In genomic region chr6:29985986-29986385, GRCm38 (mm10) we compare ENCODE assay signal across 7 mouse cellular contexts.
DNase-seq lines count a peak whose midpoint lies in the region; ATAC-seq and TF ChIP-seq lines count a peak whose summit lies in the region.

No protein-coding gene starts in this region.

- no peak overlapping the region for H3K9ac ChIP-seq in liver, embryonic 14.5 days (replicated peaks)
- H3K9ac ChIP-seq in neural tube, embryonic 15.5 days (replicated peaks) = no peak overlapping the region

- no peak for ATAC-seq in liver, embryonic 14.5 days (ENCODE audit: insufficient read depth)
- ATAC-seq in neural tube, embryonic 15.5 days (ENCODE audit: low FRiP score) = no peak

- H3K36me3 ChIP-seq in hindbrain, embryonic 10.5 days = no peaks in the 10 kb centered on the region
- no peaks in the 10 kb centered on the region for H3K36me3 ChIP-seq in liver, embryonic 14.5 days (replicated peaks; ENCODE audit: control insufficient read depth, insufficient read depth, low read depth)
- no peaks in the 10 kb centered on the region for H3K36me3 ChIP-seq in neural tube, embryonic 15.5 days

- H3K4me3 ChIP-seq in lung, adult 2 months (replicated peaks; ENCODE audit: extremely low read depth, low read depth, low read length) = peak overlapping the region; percentile 35
- peak overlapping the region; percentile 67 for H3K4me3 ChIP-seq in hindbrain, embryonic 10.5 days
- peak overlapping the region; percentile 54; a peak in 2 of 4 replicates for H3K4me3 ChIP-seq in liver, embryonic 14.5 days (ENCODE audit: insufficient read depth in 1 of 2, low read depth in 2 of 2, low read length in 2 of 2)
- peak overlapping the region; percentile 49 for H3K4me3 ChIP-seq in neural tube, embryonic 15.5 days (replicated peaks)

- H3K4me2 ChIP-seq in liver, embryonic 14.5 days (ENCODE audit: low read depth) = peak overlapping the region; percentile 89
- H3K4me2 ChIP-seq in neural tube, embryonic 15.5 days = peak overlapping the region; percentile 96

- peaks cover 18% of the 10 kb centered on the region for H3K27me3 ChIP-seq in hindbrain, embryonic 10.5 days (ENCODE audit: insufficient read depth, poor library complexity, severe bottlenecking)
- H3K27me3 ChIP-seq in liver, embryonic 14.5 days (ENCODE audit: control insufficient read depth, insufficient read depth, low read length) = no peaks in the 10 kb centered on the region
- peaks cover 20% of the 10 kb centered on the region; the same call in 1 of the 2 replicates for H3K27me3 ChIP-seq in neural tube, embryonic 15.5 days (replicated peaks)

- H3K9me3 ChIP-seq in hindbrain, embryonic 10.5 days = peaks cover 4% of the 10 kb centered on the region
- no peaks in the 10 kb centered on the region for H3K9me3 ChIP-seq in liver, embryonic 14.5 days (ENCODE audit: control insufficient read depth, low read length)
- no peaks in the 10 kb centered on the region for H3K9me3 ChIP-seq in neural tube, embryonic 15.5 days (replicated peaks)

- TF ChIP-seq POLR2A in lung, adult 2 months (IDR thresholded peaks at IDR 0.05; ENCODE audit: borderline replicate concordance, extremely low read depth, low read depth, low read length) = no peak

- 24% methylated on average over 6 of the region's 6 CpGs for WGBS in lung, adult 2 months
- WGBS in hindbrain, embryonic 10.5 days = 47% methylated on average over 6 of the region's 6 CpGs
- WGBS in liver, embryonic 14.5 days (ENCODE audit: insufficient replicate concordance) = 16% methylated on average over 6 of the region's 6 CpGs
- 44% methylated on average over 6 of the region's 6 CpGs for WGBS in neural tube, embryonic 15.5 days

- no peak for TF ChIP-seq EP300 in liver, embryonic 14.5 days (IDR thresholded peaks at IDR 0.05; ENCODE audit: low read depth)

- H3K27ac ChIP-seq in hindbrain, embryonic 10.5 days = no peak overlapping the region
- H3K27ac ChIP-seq in liver, embryonic 14.5 days = no peak overlapping the region
- H3K27ac ChIP-seq in neural tube, embryonic 15.5 days (replicated peaks) = no peak overlapping the region

- TF ChIP-seq CTCF in lung, adult 2 months (IDR thresholded peaks at IDR 0.05; ENCODE audit: insufficient read depth, low read length) = no peak
- TF ChIP-seq CTCF in liver, embryonic 14.5 days (IDR thresholded peaks at IDR 0.05; ENCODE audit: low read depth) = no peak

- DNase-seq in lung, adult 2 months = no peak
- no peak for DNase-seq in lung, postnatal 10 days
- no peak for DNase-seq in hindbrain, embryonic 10.5 days (ENCODE audit: low spot score)
- DNase-seq in liver, embryonic 14.5 days (ENCODE audit: low read depth in 3 of 3, low spot score in 3 of 3) = no peak
- no peak for DNase-seq in left cerebral cortex, adult 18-20 months (ENCODE audit: low spot score in 2 of 2)
- DNase-seq in frontal cortex, postnatal 14 days (ENCODE audit: low spot score in 2 of 2) = no peak

- peaks cover 5% of the 10 kb centered on the region; the same call in 1 of the 2 replicates for H3K4me1 ChIP-seq in lung, adult 2 months (ENCODE audit: control insufficient read depth, insufficient read depth, low read length)
- H3K4me1 ChIP-seq in hindbrain, embryonic 10.5 days (replicated peaks) = peaks cover 12% of the 10 kb centered on the region
- peaks cover 10 to 23% of the 10 kb centered on the region in 2 experiments for H3K4me1 ChIP-seq in liver, embryonic 14.5 days (replicated peaks; ENCODE audit: control insufficient read depth in 2 of 2, insufficient read depth in 2 of 2, low read length in 1 of 2)
- peaks cover 12% of the 10 kb centered on the region; the same call in 1 of the 2 replicates for H3K4me1 ChIP-seq in neural tube, embryonic 15.5 days
